Mouse (Mus musculus) forebrain, embryonic 16.5 days (tissue): ENCODE measurements at regions not wholly inside any gene's neighbourhood (a gene's known extent, or its start where the extent isn't known, plus 50 kb on each side); places are given as distances from the start of the nearest gene placed in this dataset.

Experiments used
- ATAC-seq: fragments of 200-750 bp; cut with Nextera tagmentation; 2 replicates; pipeline ENCODE4 v1.8.0; 2017; ENCODE audit warnings: mild to moderate bottlenecking, moderate library complexity
- H3K27ac ChIP-seq: fragments of 300-500 bp; sonication (generic); 2 replicates; pipeline ENCODE4 v1.5.1; 2014; ENCODE audit warnings: low read length, control low read depth
- H3K27me3 ChIP-seq: fragments of 300-500 bp; sonication (generic); replicated peaks from 2 replicates; pipeline ENCODE4 v1.6.1; 2014; ENCODE audit warnings: low read length; ENCODE audit not compliant: control insufficient read depth, insufficient read depth
- H3K36me3 ChIP-seq: fragments of 300-500 bp; sonication (generic); 2 replicates; pipeline ENCODE4 v1.6.1; 2014; ENCODE audit not compliant: control insufficient read depth, insufficient read depth
- H3K4me1 ChIP-seq: fragments of 300-500 bp; sonication (generic); replicated peaks from 2 replicates; pipeline ENCODE4 v1.6.1; 2014; ENCODE audit warnings: low read length; ENCODE audit not compliant: control insufficient read depth, insufficient read depth
- H3K4me2 ChIP-seq: fragments of 300-500 bp; sonication (generic); 2 replicates; pipeline ENCODE4 v1.6.1; 2014; ENCODE audit warnings: mild to moderate bottlenecking, low read length, control low read depth
- H3K4me3 ChIP-seq: fragments of 300-500 bp; sonication (generic); replicated peaks from 2 replicates; pipeline ENCODE4 v1.5.1; 2014; ENCODE audit warnings: mild to moderate bottlenecking, low read length, control low read depth
- H3K9ac ChIP-seq: fragments of 300-500 bp; sonication (generic); replicated peaks from 2 replicates; pipeline ENCODE4 v1.6.1; 2014; ENCODE audit warnings: low read depth, low read length, control low read depth
- H3K9me3 ChIP-seq: fragments of 300-500 bp; sonication (generic); 2 replicates; pipeline ENCODE4 v1.6.1; 2016; ENCODE audit warnings: low read length; ENCODE audit not compliant: control insufficient read depth

DNA sequence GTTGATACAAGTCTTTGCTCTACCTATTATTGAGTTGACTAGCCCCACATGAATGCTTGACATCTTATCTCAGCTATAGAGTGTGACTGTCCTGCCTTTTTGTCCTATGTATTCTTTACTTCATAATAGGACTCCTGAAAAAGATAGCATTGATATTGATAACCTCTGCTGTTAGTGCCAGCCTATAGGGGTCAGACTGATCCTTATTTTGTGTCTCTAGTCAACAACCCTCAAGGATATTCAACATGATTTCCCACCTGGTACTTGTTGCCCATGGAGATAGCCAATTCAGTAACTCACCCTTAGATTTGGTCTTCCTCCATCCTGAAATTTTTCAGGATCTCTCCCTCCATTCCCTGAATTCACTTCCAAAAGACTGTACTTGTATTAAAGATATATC lies 52.6 kb upstream of the Ift57 start:
- no peak overlapping the region for H3K27ac ChIP-seq
- H3K9me3 ChIP-seq, result no peaks in the 10 kb centered on the region
- no peak for ATAC-seq
- no peaks in the 10 kb centered on the region for H3K36me3 ChIP-seq
- H3K9ac ChIP-seq, result no peak overlapping the region
- no peak overlapping the region for H3K4me2 ChIP-seq
- H3K4me3 ChIP-seq, result no peak overlapping the region
- H3K4me1 ChIP-seq, result no peaks in the 10 kb centered on the region
- H3K27me3 ChIP-seq, result no peaks in the 10 kb centered on the region
